Mouse (Mus musculus) kidney, adult 2 months (tissue): ENCODE data around the gene Mnd1.

Experiments used
- CTCF ChIP-seq: fragments of 200-500 bp; conservative IDR thresholded peaks from 2 replicates; pipeline ENCODE4 v1.5.1; 2011; ENCODE audit warnings: low read depth, mild to moderate bottlenecking, control low read depth, low read length, moderate library complexity, mixed read lengths; ENCODE audit not compliant: insufficient read depth, insufficient read length
- POLR2A ChIP-seq: fragments of 200-500 bp; IDR thresholded peaks from one replicate; pipeline ENCODE4 v1.6.1; 2011; ENCODE audit warnings: low read depth, low read length, control low read depth

- TF ChIP-seq CTCF (no peak), POLR2A (no peak)
Measured at GRCm38 (mm10) chr3:84075516-84075915, 80.1 kb downstream of the Mnd1 start.
